Mouse (Mus musculus) stomach, postnatal 0 days (tissue): ENCODE measurements around the gene Lif. TPM values are rescaled to one million over a fixed set of nuclear protein-coding genes. Genes with fewer than 3 reads are reported as not detected.

Experiments used
- ATAC-seq: fragments of 200-750 bp; cut with Nextera tagmentation; 2 replicates; pipeline ENCODE4 v1.8.0; 2017; ENCODE audit not compliant: low FRiP score, low TSS enrichment
- DNase-seq: peaks from one replicate; pipeline ENCODE4 v3.0.0-alpha.2; 2016; ENCODE audit warnings: low spot score
- H3K27ac ChIP-seq: fragments of 300-500 bp; sonication (generic); replicated peaks from 2 replicates; pipeline ENCODE4 v1.5.1; 2014; ENCODE audit warnings: mild to moderate bottlenecking, control low read depth
- H3K27me3 ChIP-seq: fragments of 300-500 bp; sonication (generic); 2 replicates; pipeline ENCODE4 v1.6.1; 2014; ENCODE audit warnings: low read length; ENCODE audit not compliant: control insufficient read depth, insufficient read depth
- H3K36me3 ChIP-seq: fragments of 300-500 bp; sonication (generic); 2 replicates; pipeline ENCODE4 v1.6.1; 2014; ENCODE audit warnings: low read length, mixed read lengths; ENCODE audit not compliant: control insufficient read depth, insufficient read depth
- H3K4me1 ChIP-seq: fragments of 300-500 bp; sonication (generic); replicated peaks from 2 replicates; pipeline ENCODE4 v1.6.1; 2014; ENCODE audit warnings: antibody characterized with exemption; ENCODE audit not compliant: control insufficient read depth, insufficient read depth
- H3K4me2 ChIP-seq: fragments of 300-500 bp; sonication (generic); replicated peaks from 2 replicates; pipeline ENCODE4 v1.6.1; 2014; ENCODE audit warnings: low read depth, mild to moderate bottlenecking, control low read depth, moderate library complexity
- H3K4me3 ChIP-seq: fragments of 300-500 bp; sonication (generic); 2 replicates; pipeline ENCODE4 v1.5.1; 2014; ENCODE audit warnings: low read depth, low read length, control low read depth
- H3K9ac ChIP-seq: fragments of 300-500 bp; sonication (generic); 2 replicates; pipeline ENCODE4 v1.6.1; 2014; ENCODE audit warnings: mild to moderate bottlenecking, low read length, control low read depth, mixed read lengths
- H3K9me3 ChIP-seq: fragments of 300-500 bp; sonication (generic); 2 replicates; pipeline ENCODE4 v1.6.1; 2016; ENCODE audit warnings: low read length; ENCODE audit not compliant: control insufficient read depth
- CTCF ChIP-seq: IDR thresholded peaks from 2 replicates; pipeline ENCODE4 v1.5.1; 2016; ENCODE audit warnings: antibody characterized with exemption, low read depth, mild to moderate bottlenecking, moderate library complexity
- EP300 ChIP-seq: optimal IDR thresholded peaks from 2 replicates; pipeline ENCODE3; 2016; ENCODE audit warnings: antibody characterized with exemption
- WGBS: fragments of 180-500 bp; shearing (Covaris S2); extraction: QIAGEN DNeasy Blood & Tissue Kit; methylation state at CpG from one replicate; pipeline ENCODE4 v1.1.7; 2014; 5-methylcytosine and 5-hydroxymethylcytosine counted together
- polyA plus RNA-seq: library from polyadenylated mRNA; unstranded; fragments of >200 nt; fragmentation: Nextera tagmentation; extraction: Ambion mirVana; gene quantifications from 2 replicates; pipeline ENCODE4 v1.2.1, GENCODE M21; 2015

Lif gene
- polyA plus RNA-seq, 1 experiment from 2014 or later: 0.61 TPM

DNA sequence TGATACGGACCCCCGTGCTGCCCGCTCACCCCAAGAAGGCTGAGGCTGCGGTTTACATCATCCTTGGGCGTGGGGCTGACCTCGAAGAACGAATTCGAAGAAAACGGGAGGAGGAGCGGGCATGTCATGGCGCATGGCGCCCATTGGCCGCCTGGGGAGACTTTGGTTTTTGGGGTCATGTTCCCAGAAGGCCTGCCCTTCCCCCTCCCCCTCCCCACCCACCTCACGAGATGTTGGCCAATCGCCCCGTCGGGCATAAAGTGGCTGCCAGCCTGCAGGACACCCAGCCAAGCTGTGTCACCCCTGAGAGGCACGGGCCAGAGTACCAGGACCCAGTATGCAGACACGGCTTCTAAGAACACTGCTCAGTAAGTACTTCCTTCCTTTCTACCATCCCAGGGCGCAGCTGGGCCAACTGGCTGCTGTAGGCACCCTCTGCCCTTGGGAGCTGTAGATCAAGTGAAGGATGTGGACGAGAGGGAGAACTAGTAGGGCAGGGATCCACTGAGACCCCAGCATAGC is 20.8 kb upstream of the Lif start:
- ATAC-seq (no peak), DNase-seq (no peak)
- Histone ChIP-seq H3K4me1 (no peaks in the 10 kb centered on the region), H3K9me3 (peaks cover 4% of the 10 kb centered on the region; the same call in 1 of the 2 replicates), H3K27ac (no peak overlapping the region), H3K4me3 (no peak overlapping the region), H3K27me3 (no peaks in the 10 kb centered on the region), H3K9ac (no peak overlapping the region), H3K4me2 (no peak overlapping the region), H3K36me3 (no peaks in the 10 kb centered on the region)
- TF ChIP-seq CTCF (no peak), EP300 (no peak)
- 87% methylated on average over 20 of the region's 21 CpGs for WGBS

DNA sequence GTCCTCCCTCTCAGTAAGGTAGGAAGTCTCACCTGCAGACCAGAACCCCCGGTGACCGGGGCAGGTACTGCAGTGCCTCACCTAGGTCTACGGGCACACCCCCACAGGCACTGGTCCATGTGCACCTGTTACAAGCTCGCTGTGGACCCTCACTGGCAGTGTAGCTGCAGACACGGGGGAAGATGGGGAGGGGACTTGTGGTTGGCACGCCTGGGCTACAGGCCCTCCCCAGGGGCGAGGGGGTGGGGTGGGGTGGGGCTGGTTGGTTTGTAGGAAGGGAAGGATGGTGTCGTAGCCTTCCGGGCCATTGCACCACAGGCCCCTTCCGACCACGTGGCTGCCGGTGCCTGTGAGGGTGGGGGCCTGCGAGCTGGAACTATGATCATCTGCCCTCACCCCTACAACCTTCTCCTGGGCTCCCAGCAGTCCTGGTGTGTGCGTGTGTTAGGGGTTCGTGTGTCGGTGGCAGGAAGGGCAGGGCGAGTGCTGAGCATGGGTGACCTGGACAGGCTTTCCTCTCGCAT is 19.9 kb upstream of the Lif start:
- Histone ChIP-seq H3K27ac (no peak overlapping the region), H3K9me3 (peaks cover 4% of the 10 kb centered on the region; the same call in 1 of the 2 replicates), H3K9ac (no peak overlapping the region), H3K27me3 (no peaks in the 10 kb centered on the region), H3K36me3 (no peaks in the 10 kb centered on the region), H3K4me2 (no peak overlapping the region), H3K4me1 (no peaks in the 10 kb centered on the region), H3K4me3 (no peak overlapping the region)
- TF ChIP-seq EP300 (no peak), CTCF (peak; percentile 8; the same call in 1 of the 2 replicates)
- DNase-seq (no peak), ATAC-seq (peak; percentile 47; the same call in 1 of the 2 replicates)
- 75% methylated on average over 18 of the region's 18 CpGs for WGBS

DNA sequence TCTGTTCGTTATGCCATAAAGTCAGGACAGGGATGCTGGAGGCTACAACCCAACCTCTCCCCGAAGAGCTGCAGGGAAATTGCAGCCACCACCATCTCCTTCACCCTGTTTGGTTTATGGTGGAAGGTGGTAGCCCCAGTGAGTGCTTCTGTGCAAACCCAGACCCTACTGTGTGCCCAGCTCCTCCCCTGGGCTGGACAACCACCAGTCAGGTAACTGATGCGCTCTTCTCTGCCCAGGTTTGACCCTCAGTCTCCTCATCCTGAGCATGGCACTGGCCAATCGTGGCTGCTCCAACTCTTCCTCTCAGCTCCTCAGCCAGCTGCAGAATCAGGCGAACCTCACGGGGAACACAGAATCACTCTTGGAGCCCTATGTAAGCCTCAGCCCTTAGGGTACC is 19.2 kb upstream of the Lif start:
- no peak for DNase-seq
- Histone ChIP-seq H3K36me3 (no peaks in the 10 kb centered on the region), H3K4me1 (no peaks in the 10 kb centered on the region), H3K9ac (no peak overlapping the region), H3K9me3 (peaks cover 4% of the 10 kb centered on the region; the same call in 1 of the 2 replicates), H3K27ac (no peak overlapping the region), H3K4me3 (no peak overlapping the region), H3K27me3 (no peaks in the 10 kb centered on the region), H3K4me2 (no peak overlapping the region)
- 86% methylated on average over 6 of the region's 6 CpGs for WGBS
- ATAC-seq: no peak
- TF ChIP-seq CTCF: no peak
- TF ChIP-seq EP300: no peak

DNA sequence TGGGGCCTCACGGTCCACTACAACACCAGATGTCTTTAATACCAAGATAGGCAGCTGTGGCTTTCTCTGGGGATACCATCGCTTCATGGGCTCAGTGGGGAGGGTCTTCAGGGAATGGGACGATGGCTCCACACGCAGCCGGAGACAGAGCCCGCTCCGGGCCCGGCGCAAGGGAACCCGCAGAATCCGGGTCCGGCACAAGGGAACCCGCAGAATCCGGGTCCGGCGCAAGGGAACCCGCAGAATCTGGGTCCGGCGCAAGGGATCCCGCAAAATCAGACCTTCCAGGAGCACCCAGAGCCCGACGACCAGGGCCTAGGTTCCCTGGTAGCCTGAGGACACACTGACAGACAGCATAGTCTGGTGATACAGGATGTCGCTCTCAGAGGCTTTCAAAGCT is 17.7 kb upstream of the Lif start:
- DNase-seq (no peak), ATAC-seq (no peak)
- H3K4me3 ChIP-seq: no peak overlapping the region
- H3K36me3 ChIP-seq: no peaks in the 10 kb centered on the region
- TF ChIP-seq EP300 (no peak), CTCF (no peak)
- 93% methylated on average over 23 of the region's 23 CpGs for WGBS
- no peaks in the 10 kb centered on the region for H3K27me3 ChIP-seq
- peaks cover 4% of the 10 kb centered on the region; the same call in 1 of the 2 replicates for H3K9me3 ChIP-seq
- no peak overlapping the region for H3K9ac ChIP-seq
- no peak overlapping the region for H3K4me2 ChIP-seq
- H3K4me1 ChIP-seq: no peaks in the 10 kb centered on the region
- H3K27ac ChIP-seq: no peak overlapping the region

DNA sequence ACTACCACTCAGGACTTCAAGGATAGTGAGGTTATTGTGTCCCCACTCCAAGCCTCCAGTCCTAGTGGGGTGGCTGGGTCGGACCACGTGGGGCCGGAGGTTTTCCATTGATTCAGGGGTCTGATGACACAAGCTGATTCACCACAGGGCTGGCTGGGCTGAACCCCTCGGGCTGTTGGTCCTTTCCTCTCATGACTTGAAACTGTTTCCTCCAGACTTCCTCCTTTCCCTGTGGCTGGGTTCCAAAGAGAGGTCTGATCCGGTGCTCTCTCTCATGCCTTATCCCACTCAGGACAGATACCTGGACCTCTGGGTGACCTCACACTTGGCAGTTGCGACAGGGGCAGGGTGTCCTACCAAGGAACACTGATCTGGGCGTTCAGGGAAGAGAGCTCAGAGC is 17.2 kb upstream of the Lif start:
- Histone ChIP-seq H3K27me3 (no peaks in the 10 kb centered on the region), H3K36me3 (no peaks in the 10 kb centered on the region), H3K4me3 (no peak overlapping the region), H3K4me2 (no peak overlapping the region), H3K27ac (no peak overlapping the region), H3K4me1 (no peaks in the 10 kb centered on the region), H3K9me3 (peaks cover 4% of the 10 kb centered on the region; the same call in 1 of the 2 replicates), H3K9ac (no peak overlapping the region)
- 68% methylated on average over 7 of the region's 7 CpGs for WGBS
- TF ChIP-seq EP300 (no peak), CTCF (no peak)
- no peak for DNase-seq
- no peak for ATAC-seq

DNA sequence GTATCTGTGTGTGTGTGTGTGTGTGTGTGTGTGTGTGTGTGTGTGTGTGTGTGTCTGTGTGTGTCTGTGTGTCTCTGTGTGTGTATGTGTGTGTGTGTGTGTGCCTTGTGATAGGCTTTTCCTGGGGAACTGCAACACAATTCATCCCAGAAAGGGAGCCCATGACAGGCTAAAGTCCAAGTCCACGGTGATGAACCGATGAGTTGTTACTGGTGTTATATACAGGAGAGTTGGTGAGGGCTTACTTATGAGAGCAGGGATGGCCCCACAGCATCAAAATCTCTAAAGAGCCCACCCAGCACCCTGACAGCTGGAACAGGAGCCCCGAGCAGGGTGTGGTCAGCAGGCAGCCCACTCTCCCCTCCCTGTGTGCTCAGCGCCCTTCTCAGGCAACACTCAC is 16.2 kb upstream of the Lif start:
- WGBS: 66% methylated on average over 4 of the region's 4 CpGs
- Histone ChIP-seq H3K4me3 (no peak overlapping the region), H3K36me3 (no peaks in the 10 kb centered on the region), H3K9ac (no peak overlapping the region), H3K4me1 (no peaks in the 10 kb centered on the region), H3K27ac (no peak overlapping the region), H3K4me2 (no peak overlapping the region), H3K27me3 (no peaks in the 10 kb centered on the region), H3K9me3 (peaks cover 4% of the 10 kb centered on the region; the same call in 1 of the 2 replicates)
- TF ChIP-seq CTCF: no peak
- TF ChIP-seq EP300: no peak
- DNase-seq (no peak), ATAC-seq (no peak)
